Mouse (Mus musculus) hindbrain, embryonic 11.5 days (tissue): Measurements from ENCODE around the gene Elane. TPM values are rescaled to one million over a fixed set of nuclear protein-coding genes. Genes with fewer than 3 reads are reported as not detected.
A peak's percentile ranks its signal among the peaks of the same experiment; 100 is the strongest.

Experiments used
- ATAC-seq: fragments of 200-750 bp; cut with Nextera tagmentation; 2 replicates; pipeline ENCODE4 v1.8.0; 2017; ENCODE audit warnings: mild to moderate bottlenecking, moderate TSS enrichment, moderate library complexity; ENCODE audit not compliant: low FRiP score
- DNase-seq: peaks from one replicate; pipeline ENCODE4 v3.0.0-alpha.2; 2015; ENCODE audit warnings: low spot score
- H3K27ac ChIP-seq: fragments of 300-500 bp; sonication (generic); 2 replicates; pipeline ENCODE4 v1.5.1; 2014; ENCODE audit warnings: mild to moderate bottlenecking, low read depth, low read length
- H3K27me3 ChIP-seq: fragments of 300-500 bp; sonication (generic); 2 replicates; pipeline ENCODE4 v1.6.1; 2014; ENCODE audit warnings: mild to moderate bottlenecking, low read length, moderate library complexity, mixed read lengths; ENCODE audit not compliant: control insufficient read depth, insufficient read depth
- H3K36me3 ChIP-seq: fragments of 300-500 bp; sonication (generic); 2 replicates; pipeline ENCODE4 v1.6.1; 2014; ENCODE audit warnings: mild to moderate bottlenecking, low read length, moderate library complexity, mixed read lengths; ENCODE audit not compliant: control insufficient read depth, insufficient read depth
- H3K4me1 ChIP-seq: fragments of 300-500 bp; sonication (generic); replicated peaks from 2 replicates; pipeline ENCODE4 v1.6.1; 2014; ENCODE audit warnings: low read length, mixed read lengths; ENCODE audit not compliant: control insufficient read depth, insufficient read depth
- H3K4me2 ChIP-seq: fragments of 300-500 bp; sonication (generic); replicated peaks from 2 replicates; pipeline ENCODE4 v1.6.1; 2014; ENCODE audit warnings: mild to moderate bottlenecking, low read depth, low read length
- H3K4me3 ChIP-seq: fragments of 300-500 bp; sonication (generic); 2 replicates; pipeline ENCODE4 v1.5.1; 2014; ENCODE audit warnings: low read depth, low read length
- H3K9ac ChIP-seq: fragments of 300-500 bp; sonication (generic); 2 replicates; pipeline ENCODE4 v1.6.1; 2014; ENCODE audit warnings: low read depth, low read length
- H3K9me3 ChIP-seq: fragments of 300-500 bp; sonication (generic); 2 replicates; pipeline ENCODE4 v1.6.1; 2016; ENCODE audit warnings: low read length; ENCODE audit not compliant: control insufficient read depth
- WGBS: fragments of 180-500 bp; shearing (Covaris S2); extraction: QIAGEN DNeasy Blood & Tissue Kit; methylation state at CpG from one replicate; pipeline ENCODE4 v1.1.7; 2014; 5-methylcytosine and 5-hydroxymethylcytosine counted together
- polyA plus RNA-seq: library from polyadenylated mRNA; unstranded; fragments of >200 nt; fragmentation: Nextera tagmentation; extraction: Ambion mirVana; gene quantifications from 2 replicates; pipeline ENCODE4 v1.2.1, GENCODE M21; 2014

Gene Elane
- polyA plus RNA-seq, 1 experiment from 2014 or later: not detected

DNA sequence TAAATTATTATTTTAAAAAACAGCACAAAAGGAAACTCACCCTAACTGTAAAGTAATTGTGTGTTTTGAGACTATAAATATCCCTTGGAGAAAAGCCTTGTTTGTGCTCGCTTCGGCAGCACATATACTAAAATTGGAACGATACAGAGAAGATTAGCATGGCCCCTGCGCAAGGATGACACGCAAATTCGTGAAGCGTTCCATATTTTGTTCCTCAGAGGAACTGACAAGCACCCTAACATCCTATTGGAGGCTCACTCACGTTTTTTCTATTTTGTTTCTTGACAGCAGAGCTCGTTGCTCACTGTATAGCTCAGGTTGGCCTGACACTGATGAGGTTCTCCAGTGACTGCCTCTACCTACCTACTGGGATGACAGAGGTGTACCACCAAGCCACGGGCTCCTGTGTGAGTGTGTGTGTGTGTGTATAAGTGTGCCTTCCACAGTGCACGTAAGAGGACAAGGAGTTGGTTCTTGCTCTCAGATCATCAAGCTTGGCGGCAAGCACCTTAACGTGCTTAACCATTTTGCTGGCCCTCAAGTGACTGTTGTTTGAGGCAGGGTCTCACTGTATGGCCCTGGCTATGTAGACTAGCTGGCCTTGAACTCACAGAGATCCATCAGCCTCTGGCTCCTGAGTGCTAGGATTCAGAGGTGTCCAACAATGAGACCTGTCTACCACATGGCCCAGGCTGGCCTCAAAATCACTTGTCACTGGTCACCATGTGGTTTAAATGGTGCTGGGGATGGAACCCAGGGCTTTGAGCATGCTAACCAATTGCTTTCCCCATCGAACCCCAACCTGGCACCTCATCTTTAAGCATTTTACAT, 23.3 kb downstream of the Elane start:
- H3K9ac ChIP-seq: no peak overlapping the region; the same call in 1 of the 2 replicates
- peak overlapping the region; percentile 96 for H3K27ac ChIP-seq
- ATAC-seq (peak; percentile 60; the same call in 1 of the 2 replicates), DNase-seq (peak; percentile 57)
- H3K4me1 ChIP-seq: no peaks in the 10 kb centered on the region
- H3K4me3 ChIP-seq: no peak overlapping the region
- H3K27me3 ChIP-seq: no peaks in the 10 kb centered on the region
- H3K9me3 ChIP-seq: no peaks in the 10 kb centered on the region
- WGBS: 24% methylated on average over 14 of the region's 14 CpGs
- H3K4me2 ChIP-seq: no peak overlapping the region; the same call in 1 of the 2 replicates
- H3K36me3 ChIP-seq: no peaks in the 10 kb centered on the region

DNA sequence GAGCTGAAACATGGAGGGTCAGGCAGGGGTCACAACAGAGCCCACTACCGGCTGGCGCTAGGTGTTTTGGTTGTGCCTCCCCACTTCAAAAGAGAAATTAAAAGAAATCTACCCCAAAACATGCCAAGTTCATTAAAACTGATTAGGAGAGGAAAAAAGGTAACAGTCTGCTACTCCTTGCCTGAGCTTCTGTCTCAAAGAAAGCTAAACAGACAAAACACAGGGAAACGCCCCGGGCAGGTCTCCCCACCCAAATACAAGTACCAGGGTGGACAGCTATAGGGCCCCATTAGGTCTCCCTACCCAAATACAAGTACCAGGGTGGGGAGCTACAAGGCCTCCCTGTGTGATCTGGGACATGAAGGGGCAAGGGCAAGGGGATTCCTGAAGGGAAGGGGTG, 24.5 kb downstream of the Elane start, which contains the start of gene Gm26602:
TSS of gene Gm26602 (plus strand) at position 301 of the 400 bp plus-strand sequence.
- Histone ChIP-seq H3K9ac (no peak within 1 kb of the TSS), H3K4me2 (no peak within 1 kb of the TSS), H3K36me3 (no peaks in the 10 kb centered on the region), H3K4me1 (0 out of 2 replicates have a peak, but pooled peaks cover 4% of the 10 kb centered on the region), H3K27me3 (no peaks in the 10 kb centered on the region), H3K27ac (no peak within 1 kb of the TSS), H3K4me3 (no peak within 1 kb of the TSS), H3K9me3 (no peaks in the 10 kb centered on the region)
- ATAC-seq (no peak), DNase-seq (no peak)
- 92% methylated on average over 4 of the region's 4 CpGs for WGBS

DNA sequence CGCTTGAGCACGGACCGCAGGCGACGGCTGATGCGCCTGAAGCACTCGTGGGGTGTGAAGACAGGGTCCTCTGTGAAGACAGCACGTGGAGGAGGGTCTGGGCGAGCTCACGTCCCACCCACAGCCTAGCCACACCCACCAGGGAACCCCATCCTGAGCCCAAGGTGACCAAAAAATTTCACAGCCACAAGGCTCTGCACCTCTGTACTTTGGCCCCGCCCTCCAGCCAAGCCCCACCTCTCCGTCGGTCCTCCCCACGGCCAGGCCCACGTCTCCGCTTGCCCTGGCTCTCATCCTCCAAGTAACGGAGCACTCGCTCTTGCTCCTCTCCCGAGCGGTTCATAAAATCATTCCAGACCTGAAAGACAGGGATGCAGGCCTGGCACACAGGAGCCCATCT, 26.4 kb downstream of the Elane start:
- Histone ChIP-seq H3K4me2 (no peak overlapping the region), H3K27ac (no peak overlapping the region), H3K4me3 (no peak overlapping the region), H3K27me3 (peaks cover under 1% of the 10 kb centered on the region), H3K4me1 (peaks cover 8% of the 10 kb centered on the region), H3K9me3 (no peaks in the 10 kb centered on the region), H3K36me3 (no peaks in the 10 kb centered on the region), H3K9ac (no peak overlapping the region)
- no peak for ATAC-seq
- WGBS: 71% methylated on average over 20 of the region's 20 CpGs
- no peak for DNase-seq

DNA sequence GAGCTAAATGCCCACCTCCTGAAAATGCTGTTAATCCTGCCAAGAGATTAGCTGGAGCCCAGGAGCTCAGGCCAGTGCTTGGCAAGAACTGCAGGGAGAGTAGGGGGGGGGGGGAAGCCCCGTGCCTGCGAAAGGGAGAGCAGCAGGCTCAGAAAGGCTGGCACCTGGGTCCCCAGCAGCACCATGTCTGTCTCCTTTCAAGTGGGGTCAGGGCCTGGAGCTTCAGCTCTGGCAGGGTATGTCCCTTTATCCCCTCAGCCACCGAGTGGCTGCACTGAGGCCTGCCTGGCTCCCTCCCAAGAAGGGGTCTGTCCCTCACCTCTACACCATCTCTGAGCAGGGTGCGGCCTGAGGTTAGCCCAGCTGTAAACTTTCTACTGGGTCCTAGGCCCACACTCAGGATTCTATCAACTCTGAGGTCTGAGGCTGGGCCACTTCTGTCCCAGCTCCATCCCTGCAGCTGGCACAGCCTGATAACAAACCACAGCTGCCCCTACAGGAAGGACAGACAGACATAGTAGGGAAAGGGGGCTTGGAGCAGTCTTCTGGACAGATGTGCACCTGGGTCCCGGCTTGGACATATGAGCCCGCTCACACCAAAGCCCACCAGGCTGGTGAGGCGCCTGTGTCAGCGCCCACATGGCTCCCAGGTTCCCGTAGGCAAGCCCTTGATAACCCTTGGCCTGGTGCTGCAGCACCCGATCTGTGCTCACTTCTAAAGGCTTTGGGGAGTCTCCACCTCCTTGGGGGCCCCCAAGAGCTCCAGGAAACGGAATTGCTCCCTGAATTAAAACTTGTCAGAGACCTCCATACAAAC, 28.3 kb downstream of the Elane start:
- H3K4me3 ChIP-seq: peak overlapping the region; percentile 10; the same call in 1 of the 2 replicates
- DNase-seq (no peak), ATAC-seq (no peak)
- H3K4me1 ChIP-seq: peaks cover 12% of the 10 kb centered on the region
- H3K9ac ChIP-seq: no peak overlapping the region
- H3K27me3 ChIP-seq: peaks cover 20% of the 10 kb centered on the region
- no peak overlapping the region; the same call in 1 of the 2 replicates for H3K4me2 ChIP-seq
- no peaks in the 10 kb centered on the region for H3K9me3 ChIP-seq
- WGBS: 79% methylated on average over 9 of the region's 11 CpGs
- H3K27ac ChIP-seq: no peak overlapping the region
- no peaks in the 10 kb centered on the region for H3K36me3 ChIP-seq

DNA sequence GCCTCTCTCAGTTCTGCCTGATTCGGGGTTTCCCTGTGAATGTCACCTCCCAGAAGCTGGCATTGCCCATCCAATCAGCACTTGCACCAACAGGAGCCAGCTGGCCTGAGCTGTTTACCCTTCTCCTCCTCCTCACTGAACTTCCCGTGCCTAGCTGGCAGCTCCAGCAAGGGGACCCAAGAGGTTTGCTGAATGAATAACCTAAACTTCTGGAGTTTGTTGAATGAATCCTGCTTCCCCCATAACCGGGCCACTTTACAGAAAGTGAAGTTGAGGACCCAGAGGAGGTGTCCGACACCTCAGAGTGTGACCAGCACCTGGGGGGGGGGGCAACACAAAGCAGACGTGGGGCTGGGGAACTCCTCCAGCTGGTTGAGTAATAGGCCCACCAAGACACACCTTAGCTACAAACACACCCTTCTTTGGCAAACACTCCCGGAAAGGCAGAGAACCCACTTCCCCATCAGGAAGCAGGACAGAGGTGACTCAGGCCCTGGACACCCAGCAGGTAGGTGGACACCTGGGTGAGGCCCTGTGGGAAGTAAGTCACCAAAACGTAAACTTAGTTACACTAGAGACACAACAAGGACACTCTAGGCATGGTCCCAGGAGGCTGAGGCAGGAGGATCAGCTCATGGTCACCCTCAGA, 29.0 kb downstream of the Elane start:
- Histone ChIP-seq H3K9ac (no peak overlapping the region), H3K36me3 (no peaks in the 10 kb centered on the region), H3K4me1 (peaks cover 14% of the 10 kb centered on the region), H3K9me3 (no peaks in the 10 kb centered on the region), H3K4me2 (peak overlapping the region; percentile 6; the same call in 1 of the 2 replicates), H3K4me3 (no peak overlapping the region), H3K27me3 (peaks cover 27% of the 10 kb centered on the region), H3K27ac (no peak overlapping the region)
- ATAC-seq (no peak), DNase-seq (no peak)
- WGBS: 79% methylated on average over 7 of the region's 7 CpGs

DNA sequence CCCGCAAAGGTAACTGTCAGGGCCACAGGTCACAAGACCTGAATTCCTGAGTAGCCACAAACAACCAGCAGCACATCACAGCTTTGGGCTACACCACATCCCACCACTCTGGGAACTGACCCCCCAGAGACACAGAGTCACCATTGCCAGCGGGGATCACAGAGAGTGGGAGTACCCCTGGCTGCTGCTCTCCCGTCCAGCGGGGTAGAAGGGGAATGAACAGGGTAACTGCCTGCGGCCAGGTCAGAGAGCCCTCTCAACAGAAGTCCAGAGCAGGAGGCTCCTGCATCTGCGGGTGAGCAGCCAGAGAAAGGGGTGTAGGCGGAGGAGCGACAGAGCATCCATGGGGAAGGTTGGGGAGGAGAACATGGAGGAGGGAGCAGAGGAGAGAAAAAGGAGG, 30.0 kb downstream of the Elane start:
- ATAC-seq: no peak; the same call in 1 of the 2 replicates

DNA sequence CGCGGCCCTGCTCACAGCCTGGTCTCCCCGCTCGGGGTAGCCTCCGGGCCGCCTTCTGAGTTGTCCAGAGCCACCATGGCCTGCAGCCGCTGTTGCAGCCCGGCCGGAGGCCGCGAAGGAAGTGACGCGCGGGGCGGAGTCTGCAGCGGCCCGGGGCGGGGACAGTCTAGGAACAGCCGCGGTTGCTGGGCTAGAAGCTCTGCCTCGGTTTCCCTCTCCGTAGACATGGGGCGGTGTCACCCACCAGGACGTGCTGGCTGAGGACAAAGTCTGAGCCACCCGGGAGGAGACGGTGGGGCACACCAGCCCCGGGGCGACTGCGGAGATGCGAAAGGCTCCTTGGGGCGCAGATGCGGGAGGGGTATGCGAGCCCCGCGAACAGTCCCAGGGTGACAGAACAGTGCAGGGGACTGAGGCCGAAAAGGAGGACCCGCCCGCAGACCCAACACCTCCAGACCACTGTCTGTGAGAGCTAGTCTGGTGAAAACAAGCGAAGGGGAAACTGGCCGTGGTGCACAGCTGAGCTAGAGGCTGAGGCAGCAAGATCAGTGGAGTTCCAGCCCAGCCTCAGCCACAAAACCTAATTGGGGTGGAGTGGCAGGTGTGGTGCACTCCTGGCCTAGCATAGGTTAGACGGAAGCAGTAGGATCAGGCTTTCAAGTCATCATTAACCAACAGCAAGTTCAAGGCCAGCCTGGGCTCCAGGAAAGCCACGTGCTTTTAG, 30.9 kb downstream of the Elane start, which contains the start of gene Kiss1r:
TSS of gene Kiss1r (plus strand) at position 164 of the 724 bp plus-strand sequence.
- no peaks in the 10 kb centered on the region for H3K9me3 ChIP-seq
- H3K4me3 ChIP-seq: peak within 1 kb of the TSS; percentile 82
- WGBS: 2% methylated on average over 41 of the region's 42 CpGs
- H3K27me3 ChIP-seq: peaks cover 46% of the 10 kb centered on the region
- no peaks in the 10 kb centered on the region for H3K36me3 ChIP-seq
- DNase-seq (peak; percentile 89), ATAC-seq (peak; percentile 83)
- H3K9ac ChIP-seq: peak within 1 kb of the TSS; percentile 91
- H3K4me1 ChIP-seq: peaks cover 26% of the 10 kb centered on the region
- peak within 1 kb of the TSS; percentile 92 for H3K4me2 ChIP-seq
- H3K27ac ChIP-seq: peak within 1 kb of the TSS; percentile 39; the same call in 1 of the 2 replicates

More for the DNA sequence above, 30.0 kb downstream of the Elane start:
- no peak for DNase-seq
- Histone ChIP-seq H3K36me3 (no peaks in the 10 kb centered on the region), H3K4me1 (peaks cover 20% of the 10 kb centered on the region), H3K4me2 (peak overlapping the region; percentile 92), H3K4me3 (peak overlapping the region; percentile 82), H3K27me3 (peaks cover 38% of the 10 kb centered on the region), H3K9me3 (no peaks in the 10 kb centered on the region), H3K9ac (peak overlapping the region; percentile 91), H3K27ac (no peak overlapping the region)
- 5% methylated on average over 8 of the region's 8 CpGs for WGBS
